Mouse (Mus musculus): ENCODE measurements around the gene Ddx1.

Ddx1 gene

DNA sequence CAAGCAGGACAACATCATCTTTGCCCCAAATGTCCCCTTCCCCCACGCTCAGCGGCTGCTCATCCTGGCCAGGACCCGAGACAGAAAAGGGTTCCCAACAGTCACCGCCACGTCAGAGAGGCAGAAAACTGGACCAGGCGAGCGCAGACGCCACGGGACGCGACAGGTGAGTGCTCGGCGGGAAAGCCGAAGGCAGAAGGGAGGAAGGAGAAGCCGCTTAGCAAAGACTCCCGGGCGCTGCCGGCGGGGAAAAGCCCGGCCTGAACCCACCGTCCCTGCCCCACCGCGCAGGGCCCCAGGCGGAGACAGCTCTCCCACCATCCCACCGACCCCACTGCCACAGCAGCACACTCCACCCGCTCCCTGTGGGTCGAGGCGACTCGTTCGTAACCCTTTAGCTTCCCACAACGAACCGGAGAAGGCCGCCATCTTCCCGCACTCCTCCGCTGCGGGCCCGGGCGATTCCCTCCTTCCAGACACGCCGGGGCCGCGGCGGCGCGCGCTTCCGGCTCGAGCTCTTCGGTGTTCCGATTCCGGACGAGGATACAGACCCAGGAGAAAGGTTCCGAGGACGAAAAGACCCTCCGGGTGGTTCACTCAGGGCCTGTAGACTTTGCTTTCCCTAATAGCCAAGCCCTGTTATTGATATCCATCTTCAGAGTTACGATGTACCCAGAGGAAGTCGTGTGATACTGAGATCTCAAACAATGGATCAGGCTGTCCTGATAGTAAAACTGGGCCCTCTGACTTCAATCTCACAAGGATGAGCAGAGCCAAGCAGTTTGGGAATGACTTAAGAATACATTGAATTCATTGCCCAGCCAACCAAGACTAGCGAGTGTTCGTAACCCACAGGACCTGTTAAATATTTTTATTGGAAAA is at the start of gene Ddx1:
Gene Ddx1, minus strand, starts transcription at position 523 of the 882 bp plus-strand sequence.
- DNase-seq (ENCODE audit: low spot score in 2 of 2), result peak; percentile 74 to 76

DNA sequence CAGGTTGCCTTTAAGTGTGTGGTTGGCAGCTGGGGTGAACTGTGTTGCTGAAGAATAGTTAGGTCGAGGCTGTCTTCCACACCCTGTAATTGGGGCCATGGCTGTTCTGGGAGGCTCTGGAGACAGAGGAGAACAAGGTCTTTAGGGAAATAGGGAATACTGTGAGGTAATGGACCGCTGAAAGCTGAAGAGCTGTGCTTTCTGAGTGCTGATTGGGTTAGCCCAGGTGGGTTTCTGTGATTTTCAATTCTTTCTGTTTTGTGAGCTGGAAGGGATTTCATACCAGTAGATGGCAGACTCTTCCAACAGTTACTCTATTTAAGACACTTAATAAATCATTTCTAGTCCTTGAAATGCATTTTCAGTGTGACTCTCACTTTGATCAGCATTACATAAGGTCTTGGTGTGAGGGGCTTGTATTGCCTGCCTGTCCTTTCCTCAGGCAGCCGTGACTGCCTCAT is 44.4 kb upstream of the Ddx1 start:
- no peak for DNase-seq (ENCODE audit: low spot score in 2 of 2)

DNA sequence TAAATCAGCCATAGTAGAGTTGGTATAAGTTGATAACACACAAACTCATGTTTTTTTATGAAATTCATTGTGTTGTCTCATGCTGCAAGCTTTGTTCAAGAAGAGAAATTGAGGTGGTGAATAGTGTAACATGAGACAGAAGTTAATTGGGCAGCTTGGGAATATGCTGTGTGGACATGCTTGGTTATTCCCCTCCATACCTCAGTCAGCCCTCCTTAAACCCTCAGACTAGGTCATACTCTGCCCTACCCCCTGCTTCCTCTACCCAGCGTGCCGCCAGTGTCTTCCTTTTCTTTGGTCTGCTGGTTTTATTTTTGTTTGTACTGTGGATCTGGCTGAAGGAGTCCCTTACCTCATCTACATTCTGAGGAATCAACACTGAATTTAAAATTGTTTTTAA is 42.4 kb upstream of the Ddx1 start:
- DNase-seq (ENCODE audit: low spot score in 2 of 2), result no peak

DNA sequence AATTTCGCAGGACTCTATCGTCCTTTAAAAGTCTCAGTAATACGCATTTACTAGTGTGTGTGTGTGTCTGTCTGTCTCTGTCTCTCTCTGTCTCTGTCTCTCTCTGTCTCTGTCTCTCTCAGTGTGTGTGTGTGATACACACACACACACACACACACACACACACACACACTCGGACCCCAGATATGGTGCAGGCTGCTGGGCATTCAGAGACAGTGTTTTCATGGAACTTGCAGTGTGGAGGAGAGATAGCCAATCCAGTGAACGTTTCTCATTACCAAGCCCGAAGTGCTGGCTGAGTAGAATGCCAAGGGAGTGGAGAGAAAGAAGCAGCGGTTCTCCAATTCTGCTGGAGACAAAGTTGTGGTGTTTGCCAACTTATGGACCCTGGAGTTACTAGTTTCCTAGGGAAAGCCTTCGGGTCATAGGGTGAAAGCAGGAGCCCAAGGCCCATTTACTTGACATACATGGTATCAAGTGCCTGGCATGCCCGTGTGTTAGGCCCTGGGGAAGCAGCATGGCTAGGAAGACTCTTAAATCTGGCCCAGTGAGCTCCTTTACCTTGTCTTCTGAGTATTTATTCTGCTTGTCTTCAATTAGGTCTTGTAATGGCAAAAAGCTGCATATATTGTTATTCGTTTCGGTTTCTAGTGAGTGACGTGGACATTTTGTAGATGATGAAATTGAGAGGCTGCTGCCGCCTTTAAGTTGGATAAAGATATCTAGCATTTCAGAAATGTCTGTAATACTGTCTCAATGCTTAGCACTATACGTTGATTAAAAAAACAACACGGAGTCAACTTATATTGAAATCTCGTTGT is 20.8 kb upstream of the Ddx1 start:
- DNase-seq (ENCODE audit: low spot score in 2 of 2), result no peak

DNA sequence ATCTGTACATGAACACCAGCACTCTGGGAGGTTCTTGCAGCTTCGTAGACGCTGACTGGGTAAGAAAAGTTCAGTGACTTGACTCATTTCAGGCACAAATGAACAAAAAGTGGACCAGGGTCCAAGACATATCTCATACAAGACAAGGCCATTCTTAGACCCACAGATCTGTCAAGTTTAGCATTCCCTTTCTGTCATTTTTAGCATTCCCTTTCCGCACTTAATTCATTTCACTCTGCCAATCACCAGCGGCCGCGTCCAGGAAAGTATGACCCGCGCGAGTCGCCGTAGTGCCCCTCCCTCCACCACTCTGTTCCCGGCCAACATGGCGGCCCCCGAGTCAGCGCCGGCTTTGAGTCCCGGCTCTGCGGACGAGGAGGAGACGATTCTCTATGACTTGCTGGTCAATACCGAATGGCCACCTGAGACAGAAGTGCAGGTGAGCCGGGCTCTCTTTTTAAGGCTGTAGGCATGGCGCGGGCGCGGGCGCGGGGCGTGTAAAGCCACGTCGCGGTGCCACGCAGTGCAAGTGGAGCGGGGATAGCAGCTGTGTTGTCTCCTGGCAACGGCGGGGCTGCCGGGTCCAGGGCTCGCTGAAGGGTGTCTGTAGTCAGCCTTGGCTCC is 19.9 kb upstream of the Ddx1 start, which contains the start of gene Nbas:
Gene Nbas, plus strand, starts transcription at position 308 of the 624 bp plus-strand sequence.
- DNase-seq (ENCODE audit: low spot score in 2 of 2), result peak; percentile 78 to 86

DNA sequence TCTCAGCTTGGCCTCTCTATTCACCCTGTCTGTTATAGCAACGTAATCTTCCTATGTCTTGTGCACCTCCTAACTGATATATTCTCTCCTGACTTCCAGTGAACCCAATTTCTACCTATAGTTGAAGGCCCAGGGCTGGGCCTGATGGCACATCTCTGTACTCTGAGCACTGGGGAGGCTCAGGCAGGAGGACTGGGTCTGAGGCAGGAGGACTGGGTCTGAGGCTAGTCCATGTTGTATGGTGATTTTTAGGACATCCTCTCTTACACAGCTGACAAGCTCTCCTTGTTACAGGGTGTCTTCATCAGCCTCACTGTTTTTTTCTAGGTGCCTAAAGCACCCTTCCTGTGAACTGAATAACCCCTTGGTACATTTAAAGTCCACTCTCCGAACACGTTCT is 19.4 kb upstream of the Ddx1 start:
- DNase-seq (ENCODE audit: low spot score in 2 of 2), result no peak

DNA sequence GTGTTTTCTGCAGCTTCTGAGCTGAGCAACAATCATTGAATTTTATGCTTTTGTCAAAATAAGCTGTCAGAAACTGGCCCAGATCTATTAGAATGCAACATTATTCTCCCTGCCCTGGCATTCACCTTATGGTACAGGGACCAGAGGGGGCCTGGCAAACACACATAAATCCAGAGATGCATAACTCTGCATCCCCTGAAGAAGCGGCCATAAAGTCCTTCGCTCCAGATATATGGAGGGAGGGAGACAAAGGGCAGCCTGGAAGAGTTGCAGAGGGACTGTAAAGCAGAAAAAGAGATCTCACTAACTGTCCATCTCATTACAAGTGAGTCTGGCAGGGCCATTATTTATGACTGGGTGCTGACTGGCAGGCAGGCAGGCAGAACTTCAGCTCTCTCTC is 6.7 kb upstream of the Ddx1 start:
- DNase-seq (ENCODE audit: low spot score in 2 of 2), result no peak

DNA sequence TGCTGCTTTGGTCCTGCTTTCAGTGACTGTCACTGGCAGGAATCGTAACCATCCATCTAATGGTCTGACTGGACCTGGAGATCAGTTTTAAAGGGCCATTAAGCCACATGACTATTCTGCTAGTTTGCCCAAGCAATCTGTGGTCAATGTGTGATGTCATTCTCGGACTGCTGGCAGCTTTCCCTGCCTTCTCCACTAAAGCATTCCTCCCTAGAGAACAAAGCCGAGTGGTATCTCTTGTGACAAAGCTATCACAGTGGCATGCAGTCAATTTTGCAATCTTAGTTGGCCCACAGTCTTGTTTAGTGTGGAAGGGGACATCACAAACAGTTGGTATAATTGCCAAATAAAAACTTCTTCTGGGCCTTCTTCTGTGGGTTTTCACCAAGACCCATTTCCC is 6.1 kb upstream of the Ddx1 start:
- DNase-seq (ENCODE audit: low spot score in 2 of 2), result no peak

DNA sequence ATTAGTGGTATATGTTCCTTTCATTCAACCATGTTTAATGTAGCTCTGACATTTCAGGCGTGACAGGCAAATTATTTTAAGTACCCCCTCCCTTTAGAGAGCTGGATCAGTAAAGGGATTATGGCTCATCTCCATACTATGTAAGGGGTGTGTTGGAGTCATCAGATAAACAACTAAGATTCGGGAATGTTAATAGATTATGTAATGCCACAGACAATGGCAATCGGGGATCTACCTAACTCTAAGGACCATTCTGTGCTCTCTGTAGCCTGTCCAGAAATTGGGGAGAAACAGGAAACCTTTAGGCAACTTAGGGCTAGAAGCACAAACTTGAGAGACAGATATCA is 533 bp upstream of the Ddx1 start:
- DNase-seq (ENCODE audit: low spot score in 2 of 2), result no peak

DNA sequence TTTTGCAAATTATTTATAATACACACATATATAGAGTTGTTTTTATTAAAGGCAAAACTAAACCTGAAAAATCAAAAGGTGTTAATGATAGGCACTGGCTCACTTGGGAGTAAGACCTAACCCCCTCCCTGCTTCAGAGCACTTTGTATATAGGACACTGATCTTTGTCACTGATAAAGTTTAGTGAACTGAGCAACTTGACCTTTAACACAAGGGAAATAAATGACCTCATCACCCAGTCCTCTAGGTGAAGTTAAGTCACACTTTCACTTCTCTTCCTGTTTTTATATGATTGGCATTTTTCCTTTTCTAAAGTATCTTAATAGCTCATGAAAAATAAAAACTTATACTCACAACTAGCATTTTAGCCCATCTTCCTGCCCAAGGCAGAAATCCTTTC is 6.6 kb downstream of the Ddx1 start:
- DNase-seq (ENCODE audit: low spot score in 2 of 2), result no peak

DNA sequence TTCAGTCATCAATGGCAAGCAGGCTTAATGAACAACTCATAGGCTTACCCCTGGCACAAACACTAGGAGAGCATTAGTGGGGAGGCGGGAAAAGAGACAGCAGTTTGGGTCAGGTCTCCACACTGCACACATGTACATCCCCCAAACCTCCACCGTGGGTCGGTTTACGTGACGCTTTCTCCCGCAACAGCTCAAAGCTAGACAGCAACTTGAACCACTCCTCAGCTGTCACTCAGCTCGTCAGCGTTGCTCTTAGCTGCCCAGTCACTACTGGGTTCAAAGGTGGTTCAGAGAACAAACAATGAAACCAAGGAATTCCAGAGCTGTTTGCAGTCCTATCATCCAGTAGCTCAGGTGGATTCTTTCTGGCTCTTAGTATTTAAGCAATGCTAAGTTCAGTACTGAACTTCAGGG is 30.9 kb downstream of the Ddx1 start:
- no peak for DNase-seq (ENCODE audit: low spot score in 2 of 2)

DNA sequence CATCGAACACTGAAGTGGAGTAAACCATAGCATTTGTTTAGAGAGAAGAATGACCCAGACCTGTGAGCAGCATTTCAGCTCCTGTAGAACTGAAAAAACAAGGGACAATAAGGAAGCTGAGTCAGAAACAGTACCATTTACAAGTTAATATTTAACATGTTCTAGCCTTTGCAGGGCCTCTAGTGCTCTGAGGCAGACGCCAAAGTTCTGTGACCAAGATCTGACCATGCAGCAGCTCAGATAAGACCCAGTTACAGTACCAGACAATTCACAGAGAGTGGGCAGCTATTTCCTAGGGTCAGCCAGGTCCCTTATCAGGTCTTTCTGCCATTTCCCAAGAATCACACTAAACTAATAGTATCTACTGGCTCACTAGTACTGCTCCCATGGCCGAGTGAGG is 31.4 kb downstream of the Ddx1 start:
- no peak for DNase-seq (ENCODE audit: low spot score in 2 of 2)

DNA sequence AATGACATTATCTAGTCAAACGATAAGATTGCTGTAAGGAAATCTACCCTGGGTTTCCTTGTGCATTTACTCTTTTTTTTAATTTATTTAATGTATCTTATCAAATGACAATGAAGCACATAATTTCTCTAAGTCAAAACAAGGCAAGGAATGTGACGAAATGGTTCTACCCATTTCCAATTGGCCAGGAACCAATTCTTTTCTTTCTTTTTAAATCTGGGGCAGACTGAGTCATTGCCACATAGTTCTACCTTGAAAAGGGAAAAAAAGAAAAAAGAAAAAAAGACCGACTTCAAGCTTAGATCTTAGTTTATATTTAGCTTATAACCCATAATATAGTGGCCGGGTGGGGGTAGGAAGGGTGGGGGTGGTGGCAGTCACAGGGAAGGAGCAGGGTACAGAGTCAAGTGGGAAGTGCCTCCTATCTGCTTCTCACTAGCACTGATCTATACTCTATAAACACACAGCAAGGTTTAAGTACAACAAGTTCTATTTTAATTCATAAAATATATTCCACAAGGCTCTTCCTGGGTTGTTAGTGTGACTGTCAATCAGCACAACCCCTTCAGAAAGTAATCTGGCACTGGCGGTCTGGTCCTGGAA is 32.4 kb downstream of the Ddx1 start:
- DNase-seq (ENCODE audit: low spot score in 2 of 2), result no peak

DNA sequence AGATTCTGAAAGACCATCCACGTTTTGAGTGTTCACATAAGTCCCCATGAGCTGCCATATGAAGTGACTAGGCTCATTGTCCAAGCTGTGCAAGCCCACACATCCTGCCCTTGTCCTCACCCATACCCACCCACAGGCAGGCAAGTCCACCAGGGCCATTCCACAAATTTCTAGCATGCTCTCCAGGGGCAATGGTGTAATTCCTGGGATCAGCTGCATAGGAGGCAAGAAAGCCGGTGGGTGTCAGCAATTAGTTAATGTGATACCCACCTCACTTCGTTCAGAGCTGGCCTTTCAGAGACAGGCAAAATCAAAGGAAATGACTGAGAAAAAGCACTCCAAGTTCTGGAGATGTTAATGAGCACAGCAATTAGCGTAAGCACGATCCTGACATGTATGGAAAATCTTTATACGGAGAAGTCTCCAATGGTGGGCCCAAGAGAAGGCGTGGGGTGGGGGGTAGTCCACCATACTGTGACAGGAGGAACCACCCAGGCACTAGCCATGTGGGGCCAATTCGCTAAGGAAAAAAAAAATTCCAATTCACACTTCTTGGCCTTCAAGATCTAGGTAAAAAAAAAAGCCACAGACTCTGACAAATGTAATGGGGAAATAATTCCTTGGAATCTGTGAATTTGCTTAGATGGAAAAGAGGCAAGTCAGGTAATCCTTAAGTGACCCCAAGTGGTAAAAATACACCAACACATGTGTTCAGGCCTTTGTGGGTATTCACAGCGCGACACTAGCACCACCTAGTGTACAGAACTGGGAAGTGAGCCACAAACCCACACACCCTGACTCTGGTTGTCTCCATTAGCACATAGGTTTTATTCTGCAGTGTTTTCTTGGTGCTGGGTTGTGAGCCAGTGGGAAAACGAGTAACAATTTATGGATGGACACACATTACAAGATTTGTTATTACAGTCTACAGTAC is 34.4 kb downstream of the Ddx1 start:
- DNase-seq (ENCODE audit: low spot score in 2 of 2), result peak; percentile 73 to 81

DNA sequence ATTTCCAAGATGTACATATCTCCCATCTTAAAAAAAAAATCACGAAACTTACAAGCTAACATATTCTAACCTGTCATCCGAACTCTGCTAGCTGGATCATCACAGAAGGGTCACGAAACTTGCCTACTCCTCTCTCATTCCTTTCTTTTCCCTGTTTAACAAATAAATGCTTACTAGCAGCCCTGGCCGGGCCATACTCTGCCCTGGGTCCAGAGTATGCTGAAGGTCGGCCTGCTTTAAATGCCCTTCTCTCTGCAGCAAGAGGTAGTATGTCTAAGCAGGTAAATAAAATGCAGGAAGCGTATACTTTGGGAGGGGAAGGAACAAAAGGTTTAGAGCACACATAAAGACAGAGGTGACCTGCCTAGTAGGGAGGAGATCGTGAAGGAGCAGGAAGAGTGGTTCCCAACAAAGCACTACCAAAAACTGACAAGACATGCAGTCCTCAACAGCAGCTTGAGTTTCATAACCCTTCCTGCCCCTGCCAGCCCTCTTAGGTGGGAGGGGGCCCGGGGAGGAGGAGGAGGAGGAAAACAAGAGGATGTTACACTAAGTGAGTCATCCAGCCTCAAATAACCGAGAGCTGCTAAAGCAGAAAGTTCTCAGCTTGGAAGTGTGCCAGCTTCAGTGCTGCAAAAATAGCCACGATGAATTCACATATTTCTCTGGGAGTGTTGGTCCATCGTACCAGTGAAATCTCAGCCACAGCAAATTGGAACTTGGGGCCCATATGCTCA is 37.1 kb downstream of the Ddx1 start:
- DNase-seq (ENCODE audit: low spot score in 2 of 2), result peak in 1 of 2 experiments; percentile 61

DNA sequence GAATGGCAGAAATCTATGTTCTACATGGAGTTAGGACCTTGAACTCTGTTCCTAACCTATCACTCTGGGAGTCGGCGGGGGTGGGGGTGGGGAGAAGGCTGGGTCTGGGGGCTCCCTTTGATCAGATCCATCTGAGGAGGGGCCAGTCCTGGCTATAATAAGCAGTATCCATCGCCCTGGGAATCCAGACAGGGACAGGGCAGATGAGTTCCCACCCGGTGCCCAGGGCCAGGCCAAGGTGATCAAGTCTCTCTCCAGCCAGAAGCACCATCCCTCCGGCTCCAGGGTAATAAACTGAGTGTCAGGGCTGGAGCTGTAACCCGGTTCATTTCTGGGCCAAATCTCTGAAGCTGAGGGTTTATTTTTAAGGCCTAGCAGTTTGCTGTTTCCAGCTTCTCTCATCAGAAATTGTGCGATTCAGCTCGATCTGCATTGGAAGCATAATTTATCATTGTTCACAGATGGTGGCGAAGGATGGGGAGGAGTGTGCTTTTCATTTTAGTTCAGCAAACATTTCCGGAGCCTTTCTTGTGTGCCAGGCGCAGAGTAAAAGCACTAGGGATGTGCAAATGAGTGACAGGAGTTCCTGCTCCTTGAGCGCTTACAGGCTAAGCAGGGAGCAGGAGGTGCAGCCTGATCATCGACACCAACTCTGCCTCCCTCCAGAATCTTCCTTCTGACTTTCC is 39.2 kb downstream of the Ddx1 start:
- no peak for DNase-seq (ENCODE audit: low spot score in 2 of 2)

DNA sequence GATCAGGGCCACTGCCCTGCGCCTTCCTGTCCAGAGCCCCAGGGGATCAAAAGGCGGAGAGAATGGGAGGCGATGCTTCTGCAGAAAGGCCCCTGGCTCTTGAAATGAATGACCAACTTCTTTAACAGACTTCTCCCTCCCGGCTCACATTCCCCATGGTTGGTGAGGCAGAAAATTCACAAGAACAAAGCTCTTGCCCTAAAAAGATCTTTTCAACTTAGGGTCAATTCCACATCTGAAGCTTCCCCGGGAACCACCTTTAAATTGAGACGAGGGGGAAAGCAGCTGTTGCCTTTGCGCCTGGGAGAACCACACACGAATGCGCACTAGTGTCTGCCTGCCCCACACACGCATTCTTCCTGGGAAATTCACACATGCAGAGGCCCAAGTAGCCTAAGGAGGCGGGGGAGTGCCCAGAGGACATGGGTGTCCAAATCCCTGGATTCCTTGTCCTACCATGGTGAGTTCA is 40.0 kb downstream of the Ddx1 start:
- DNase-seq (ENCODE audit: low spot score in 2 of 2), result no peak

DNA sequence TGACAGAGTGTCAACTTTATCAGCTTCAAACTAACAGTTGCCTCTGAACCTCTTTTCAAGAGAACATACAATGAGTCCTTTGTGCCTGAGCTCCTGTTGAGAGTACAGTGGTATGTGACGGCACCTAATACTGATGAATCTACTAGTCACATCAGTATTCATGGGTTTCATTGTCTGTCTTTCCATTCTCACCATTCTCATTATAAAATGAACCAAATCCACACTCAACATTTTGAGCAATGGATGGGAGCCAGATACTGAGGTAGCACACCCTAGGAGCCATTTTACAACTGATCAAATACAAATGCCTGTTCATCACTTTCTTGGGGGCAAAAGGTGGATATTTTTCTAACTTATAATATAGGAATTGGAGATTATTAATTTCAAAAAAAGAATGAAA is 40.5 kb downstream of the Ddx1 start:
- DNase-seq (ENCODE audit: low spot score in 2 of 2), result no peak

DNA sequence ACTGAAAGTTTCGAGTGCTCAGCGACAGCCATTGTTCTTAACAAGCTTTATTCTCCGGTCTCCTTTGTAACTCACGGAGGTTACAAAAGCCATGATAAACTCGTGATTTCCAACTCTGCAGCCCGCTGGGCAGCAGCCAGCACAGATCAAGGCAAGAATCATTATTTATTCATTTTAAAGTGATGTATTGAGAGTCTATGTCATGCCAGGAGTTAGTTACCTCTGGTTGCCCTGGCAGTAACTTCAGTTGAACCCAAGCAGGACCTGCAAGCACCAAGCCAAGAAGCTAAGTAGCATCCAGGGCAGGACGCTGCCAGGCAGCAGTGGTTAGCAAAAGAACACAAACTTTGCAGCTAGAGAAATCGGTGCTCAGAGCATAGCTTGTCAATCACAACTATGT is 41.9 kb downstream of the Ddx1 start:
- DNase-seq (ENCODE audit: low spot score in 2 of 2), result no peak
